Mouse (Mus musculus) E14TG2a.4 (cell line): ENCODE measurements at regions not wholly inside any gene's neighbourhood (a gene's known extent, or its start where the extent isn't known, plus 50 kb on each side); places are given as distances from the start of the nearest gene placed in this dataset.
A peak's percentile ranks its signal among the peaks of the same experiment; 100 is the strongest.

Experiments
- H3K27me3 ChIP-seq: 2 replicates; pipeline ENCODE4 v1.6.1; 2014; ENCODE audit warnings: low read length, control low read depth; ENCODE audit not compliant: insufficient read depth
- H3K36me3 ChIP-seq: 2 replicates; pipeline ENCODE4 v1.6.1; 2014; ENCODE audit warnings: low read length, control low read depth; ENCODE audit not compliant: insufficient read depth
- H3K4me1 ChIP-seq: replicated peaks from 2 replicates; pipeline ENCODE4 v1.6.1; 2014; ENCODE audit warnings: low read depth, low read length, control low read depth
- H3K4me3 ChIP-seq: replicated peaks from 2 replicates; pipeline ENCODE4 v1.5.1; 2014; ENCODE audit warnings: mild to moderate bottlenecking, low read length
- H3K9me3 ChIP-seq: 2 replicates; pipeline ENCODE4 v1.6.1; 2014; ENCODE audit warnings: low read length, control low read depth
- CTCF ChIP-seq: conservative IDR thresholded peaks from 2 replicates; pipeline ENCODE4 v1.5.1; 2014; ENCODE audit warnings: low read length
- NANOG ChIP-seq: IDR thresholded peaks from 2 replicates; pipeline ENCODE4 v1.6.1; 2014; ENCODE audit warnings: borderline replicate concordance, low read length, mixed read lengths
- POU5F1 ChIP-seq: IDR thresholded peaks from 2 replicates; pipeline ENCODE4 v1.6.1; 2014; ENCODE audit warnings: low read length, borderline replicate concordance

DNA sequence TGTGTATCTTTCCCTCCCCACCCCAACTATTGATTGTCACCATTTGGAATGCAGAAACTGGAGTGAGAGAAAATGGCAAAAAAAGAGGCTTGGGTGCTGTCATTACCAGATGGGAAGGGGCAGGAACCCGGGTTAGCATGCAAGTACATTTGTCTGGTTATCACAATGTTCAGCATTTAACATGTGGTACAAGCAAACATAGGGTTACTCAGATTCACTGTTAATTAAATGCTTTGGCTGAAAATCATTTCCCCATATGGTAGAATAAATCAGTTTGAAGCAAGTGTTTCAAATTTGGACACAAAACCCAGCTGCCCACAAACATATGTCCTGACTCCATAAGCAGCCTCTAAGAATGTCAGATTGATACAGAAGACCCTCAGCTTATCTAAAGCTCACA, 208.6 kb upstream of the Megf9 start:
- 0 out of 2 replicates have a peak, but pooled peaks cover 3% of the 10 kb centered on the region for H3K4me1 ChIP-seq
- no peaks in the 10 kb centered on the region for H3K27me3 ChIP-seq
- H3K36me3 ChIP-seq: no peaks in the 10 kb centered on the region
- TF ChIP-seq NANOG: no peak
- TF ChIP-seq POU5F1: no peak
- TF ChIP-seq CTCF: no peak
- H3K9me3 ChIP-seq: no peaks in the 10 kb centered on the region
- H3K4me3 ChIP-seq: no peak overlapping the region

DNA sequence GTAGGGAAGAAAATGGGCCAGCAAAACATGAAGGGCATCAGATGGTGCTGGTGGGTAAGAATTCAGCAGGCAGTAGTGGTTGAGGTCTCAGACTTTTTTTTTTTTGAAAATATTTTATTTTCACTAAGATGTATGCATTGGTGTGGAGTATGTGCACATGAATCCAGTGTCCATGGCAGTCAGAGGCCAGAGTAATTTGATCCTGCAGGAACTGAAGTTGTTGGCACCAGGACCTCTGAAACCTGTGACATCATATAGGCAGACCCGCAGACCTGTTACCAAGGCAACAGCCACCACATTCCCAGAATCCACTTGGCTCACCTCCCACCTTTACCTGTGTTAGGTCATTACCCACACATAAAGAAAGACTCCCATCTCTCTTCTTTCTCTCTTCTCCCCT, 207.2 kb upstream of the Megf9 start:
- TF ChIP-seq CTCF (no peak), POU5F1 (no peak), NANOG (no peak)
- H3K27me3 ChIP-seq: no peaks in the 10 kb centered on the region

DNA sequence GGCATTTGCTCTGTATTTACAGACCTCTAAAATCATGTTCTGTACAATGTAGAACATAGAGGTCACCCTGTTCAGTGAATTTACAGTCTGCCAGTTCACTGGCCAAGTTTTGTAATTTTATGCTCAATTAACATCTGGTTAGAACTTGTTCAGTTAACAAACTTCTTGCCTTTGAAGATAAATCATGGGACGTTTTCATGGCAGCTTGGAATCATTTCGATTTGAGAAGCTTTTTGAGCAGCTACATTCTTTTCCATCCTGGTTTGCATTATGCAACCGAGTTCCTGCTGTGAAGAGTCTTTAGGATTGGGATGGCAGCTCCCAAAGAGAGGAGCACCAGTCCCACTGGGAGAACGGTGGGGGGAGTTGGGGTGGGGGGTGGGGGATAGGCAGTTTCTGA, 206.3 kb upstream of the Megf9 start:
- Histone ChIP-seq H3K4me3 (no peak overlapping the region), H3K36me3 (no peaks in the 10 kb centered on the region), H3K9me3 (no peaks in the 10 kb centered on the region), H3K4me1 (0 out of 2 replicates have a peak, but pooled peaks cover 3% of the 10 kb centered on the region), H3K27me3 (no peaks in the 10 kb centered on the region)
- no peak for TF ChIP-seq NANOG
- no peak for TF ChIP-seq POU5F1
- no peak for TF ChIP-seq CTCF

More for the DNA sequence above, 207.2 kb upstream of the Megf9 start:
- Histone ChIP-seq H3K9me3 (no peaks in the 10 kb centered on the region), H3K4me3 (no peak overlapping the region), H3K4me1 (0 out of 2 replicates have a peak, but pooled peaks cover 3% of the 10 kb centered on the region), H3K36me3 (no peaks in the 10 kb centered on the region)

DNA sequence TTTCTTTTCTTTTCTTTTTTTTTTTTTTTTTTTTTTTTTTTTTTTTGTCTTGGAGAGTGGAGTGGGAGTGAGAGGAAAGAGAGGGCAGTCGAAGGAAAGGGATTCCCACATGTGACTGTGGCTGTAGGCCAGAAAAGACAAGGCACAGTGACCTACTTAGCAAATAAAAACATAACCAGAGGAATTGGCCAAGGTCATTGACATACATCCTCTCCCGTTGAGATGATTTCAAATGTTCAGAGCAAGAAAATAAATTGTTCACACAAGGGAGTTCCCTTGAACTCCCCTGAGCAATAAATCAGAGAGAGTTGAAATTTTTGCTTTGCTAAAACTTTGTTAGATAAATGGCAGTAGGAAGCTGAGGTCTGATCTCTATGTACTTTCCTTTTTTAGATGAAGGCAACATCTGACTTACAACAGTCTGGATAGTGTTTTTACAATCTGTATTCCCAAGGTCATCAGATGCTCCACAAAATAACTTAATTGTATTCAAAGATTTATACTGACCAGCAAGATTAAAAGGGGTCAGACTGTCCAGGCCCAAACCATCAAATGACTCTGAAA, 174.4 kb upstream of the Megf9 start:
- no peaks in the 10 kb centered on the region for H3K4me1 ChIP-seq
- no peaks in the 10 kb centered on the region for H3K27me3 ChIP-seq
- no peak overlapping the region for H3K4me3 ChIP-seq
- no peaks in the 10 kb centered on the region for H3K36me3 ChIP-seq
- H3K9me3 ChIP-seq: no peaks in the 10 kb centered on the region
- TF ChIP-seq CTCF (no peak), NANOG (no peak), POU5F1 (no peak)

DNA sequence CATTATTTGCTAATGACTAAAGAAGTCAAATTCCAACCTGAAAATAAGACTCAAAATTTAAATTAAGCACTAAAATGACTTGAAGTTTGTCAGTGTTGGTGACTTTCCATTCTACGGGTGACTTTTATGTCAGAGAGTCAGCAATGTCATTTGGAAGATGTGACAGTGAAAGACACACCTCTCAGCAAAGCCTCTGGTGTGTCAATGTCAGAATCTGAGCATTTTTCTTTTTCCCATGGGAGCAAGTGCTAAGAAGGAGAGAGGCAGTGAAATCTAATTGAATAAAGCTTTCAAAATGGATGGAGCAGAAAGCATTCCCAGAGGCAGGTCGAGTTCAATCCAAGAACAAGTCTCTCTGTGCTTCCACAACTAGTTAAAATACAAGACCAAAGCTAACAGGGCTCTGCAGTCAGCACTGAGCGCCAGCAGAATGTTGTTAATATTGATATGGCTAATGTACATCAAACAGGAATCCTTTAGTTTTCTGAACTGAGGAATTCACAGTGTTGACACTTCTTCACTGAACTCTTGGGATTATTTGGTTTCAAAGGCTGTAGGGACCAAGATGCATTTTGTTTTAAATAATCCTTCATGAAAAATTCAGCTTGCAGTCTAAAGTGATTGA, 170.4 kb upstream of the Megf9 start:
- TF ChIP-seq NANOG (no peak), CTCF (no peak), POU5F1 (no peak)
- H3K9me3 ChIP-seq: no peaks in the 10 kb centered on the region

DNA sequence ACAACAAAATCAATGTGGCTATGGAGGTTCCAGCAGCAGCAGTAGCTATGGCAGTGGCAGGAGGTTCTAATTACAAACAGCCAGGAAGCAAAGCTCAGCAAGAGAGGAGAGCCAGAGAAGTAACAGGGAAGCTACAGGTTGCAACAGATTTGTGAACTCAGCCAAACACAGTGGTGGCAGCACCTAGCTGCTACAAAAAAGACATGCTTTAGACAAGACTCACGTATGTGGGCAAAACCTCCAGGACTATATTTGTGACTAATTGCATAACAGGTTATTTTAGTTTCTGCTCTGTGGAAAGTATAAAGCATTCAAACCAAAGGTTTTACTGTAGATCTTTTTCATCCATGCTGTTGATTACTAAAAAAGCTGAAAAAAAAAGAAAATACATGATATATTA, 166.1 kb upstream of the Megf9 start:
- Histone ChIP-seq H3K9me3 (no peaks in the 10 kb centered on the region), H3K36me3 (no peaks in the 10 kb centered on the region), H3K4me1 (no peaks in the 10 kb centered on the region), H3K27me3 (no peaks in the 10 kb centered on the region), H3K4me3 (no peak overlapping the region)
- TF ChIP-seq CTCF (no peak), POU5F1 (no peak), NANOG (no peak)

More for the DNA sequence above, 170.4 kb upstream of the Megf9 start:
- Histone ChIP-seq H3K36me3 (no peaks in the 10 kb centered on the region), H3K4me1 (no peaks in the 10 kb centered on the region), H3K4me3 (no peak overlapping the region), H3K27me3 (no peaks in the 10 kb centered on the region)

DNA sequence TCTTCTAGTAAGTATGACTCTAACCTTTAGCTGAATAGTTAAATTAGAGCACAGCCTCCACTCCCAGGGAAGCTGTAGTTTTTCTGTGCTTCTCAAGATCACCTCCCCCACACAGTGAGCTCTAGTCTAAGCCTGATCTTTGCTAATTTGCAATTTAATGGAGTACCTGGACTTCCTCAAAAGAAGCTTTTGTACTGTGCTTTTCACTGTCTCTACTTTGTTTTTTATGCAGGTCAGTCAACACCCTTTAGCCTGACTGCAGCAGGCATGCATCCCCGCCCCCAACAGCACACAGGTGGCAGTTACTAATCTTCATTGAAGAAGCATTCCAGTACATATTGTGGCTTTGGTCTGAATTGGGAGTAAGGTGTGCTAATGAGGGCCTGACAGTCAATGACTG, 129.4 kb upstream of the Megf9 start:
- Histone ChIP-seq H3K4me1 (no peaks in the 10 kb centered on the region), H3K9me3 (peaks cover 52% of the 10 kb centered on the region), H3K27me3 (no peaks in the 10 kb centered on the region), H3K36me3 (no peaks in the 10 kb centered on the region), H3K4me3 (no peak overlapping the region)
- TF ChIP-seq POU5F1: no peak

DNA sequence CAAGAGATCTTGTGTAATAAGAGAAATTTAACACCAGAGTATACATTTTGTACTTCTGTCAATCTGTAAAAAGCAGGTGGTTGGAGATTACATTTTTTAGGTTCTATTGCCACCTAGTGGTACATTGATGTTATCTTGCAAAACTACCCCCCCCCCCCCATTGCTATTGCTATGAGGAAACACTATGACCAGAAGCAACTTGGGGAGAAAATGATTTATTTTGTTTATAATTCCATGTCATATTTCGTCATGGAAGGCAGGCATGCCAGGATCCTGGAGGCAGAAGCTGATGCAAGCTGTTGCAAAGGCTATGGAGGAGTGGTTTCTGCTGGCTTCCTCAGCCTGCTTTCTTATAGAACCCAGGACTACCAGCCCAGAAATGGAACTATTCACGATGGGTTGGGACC, 86.6 kb upstream of the Megf9 start:
- H3K9me3 ChIP-seq: no peaks in the 10 kb centered on the region
- no peaks in the 10 kb centered on the region for H3K36me3 ChIP-seq
- H3K4me3 ChIP-seq: no peak overlapping the region
- no peaks in the 10 kb centered on the region for H3K27me3 ChIP-seq
- no peaks in the 10 kb centered on the region for H3K4me1 ChIP-seq
- TF ChIP-seq CTCF (peak; percentile 24; the same call in 1 of the 2 replicates), POU5F1 (no peak), NANOG (no peak)

DNA sequence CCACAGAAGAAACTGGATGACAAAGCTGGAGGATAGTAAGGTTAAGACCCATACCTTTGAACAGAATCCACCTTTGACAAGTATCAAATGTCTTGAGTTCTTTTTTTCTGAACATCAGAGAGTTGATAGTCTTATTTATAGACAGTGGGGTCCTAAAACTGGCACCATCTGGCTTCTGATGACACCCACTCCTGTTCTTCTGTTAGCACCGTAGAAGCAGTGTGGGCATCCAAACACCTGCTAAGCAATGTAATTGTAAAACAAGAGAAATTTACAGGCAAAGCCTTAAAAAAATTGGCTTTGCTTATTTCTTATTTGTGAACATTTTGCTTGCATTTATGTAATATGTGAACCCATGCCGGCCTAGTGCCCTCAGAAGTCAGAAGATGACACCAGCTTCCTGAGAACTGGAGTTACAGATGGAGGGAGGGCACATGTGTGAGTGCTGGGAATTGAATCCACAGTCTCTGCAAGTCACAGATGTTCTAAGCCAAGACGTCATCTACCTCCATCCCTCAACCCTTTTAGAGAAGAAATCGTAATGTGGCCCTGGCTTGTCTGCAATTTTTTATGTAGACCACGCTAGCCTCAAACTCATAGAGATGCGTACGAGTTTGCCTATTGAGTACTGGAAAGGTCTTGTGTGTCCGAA, 85.0 kb upstream of the Megf9 start:
- TF ChIP-seq POU5F1 (no peak), CTCF (no peak), NANOG (no peak)
- Histone ChIP-seq H3K9me3 (no peaks in the 10 kb centered on the region), H3K4me1 (no peaks in the 10 kb centered on the region), H3K27me3 (no peaks in the 10 kb centered on the region), H3K4me3 (no peak overlapping the region), H3K36me3 (no peaks in the 10 kb centered on the region)
